ENCODE assay signal across 23 mouse cellular contexts in genomic region chr14:89571703-89572102, GRCm38 (mm10).
DNase-seq lines count a peak whose midpoint lies in the region; ATAC-seq lines count a peak whose summit lies in the region.
"Had no signal": no experiment of that assay in that cellular context is flagged by ENCODE, and none has a peak within 500 bp of the region (broad histone marks: within the 10 kb centered on the region; RNA-seq: fewer than 3 reads in every experiment).

No protein-coding gene starts in this region.

- WGBS in hindbrain, embryonic 11.5 days = 84% methylated on average over 1 of the region's 1 CpGs
- 63% methylated on average over 1 of the region's 1 CpGs for WGBS in hindbrain, embryonic 12.5 days
- WGBS in midbrain, embryonic 14.5 days = 68% methylated on average over 1 of the region's 1 CpGs
- 81% methylated on average over 1 of the region's 1 CpGs for WGBS in midbrain, embryonic 11.5 days
- WGBS in hindbrain, embryonic 16.5 days = 41% methylated on average over 1 of the region's 1 CpGs
- 15% methylated on average over 1 of the region's 1 CpGs for WGBS in neural tube, embryonic 15.5 days

- DNase-seq in hindbrain, embryonic 11.5 days (ENCODE audit: low spot score) = no peak
- DNase-seq in midbrain, embryonic 14.5 days = peak; percentile 33
- no peak for DNase-seq in midbrain, embryonic 11.5 days (ENCODE audit: low spot score, missing footprints)
- DNase-seq in right cerebral cortex, postnatal 4 days = no peak
- DNase-seq: adrenal gland, postnatal 14 days; cerebellum, adult 9-10 months; gastrocnemius, postnatal 25 days; heart, adult 2 months; heart, postnatal 14 days; kidney, adult 18-20 months; liver, embryonic 13.5 days; lung, adult 2 months; lung, postnatal 14 days; thymus, adult 2 months; thymus, postnatal 4 days had no signal

- H3K4me3 ChIP-seq in hindbrain, embryonic 11.5 days (ENCODE audit: low read depth, low read length) = no peak overlapping the region
- H3K4me3 ChIP-seq in hindbrain, embryonic 12.5 days = no peak overlapping the region
- H3K4me3 ChIP-seq in midbrain, embryonic 14.5 days (replicated peaks; ENCODE audit: low read depth, low read length) = no peak overlapping the region
- no peak overlapping the region for H3K4me3 ChIP-seq in midbrain, embryonic 11.5 days (ENCODE audit: low read depth, low read length)
- no peak overlapping the region for H3K4me3 ChIP-seq in hindbrain, embryonic 16.5 days (ENCODE audit: low read length)
- H3K4me3 ChIP-seq in neural tube, embryonic 15.5 days (replicated peaks) = no peak overlapping the region
- H3K4me3 ChIP-seq: embryonic facial prominence, embryonic 15.5 days; forebrain, embryonic 15.5 days; heart, adult 2 months; heart, embryonic 13.5 days; left cerebral cortex, adult 2 months; liver, embryonic 13.5 days had no signal

- no peak overlapping the region for H3K4me2 ChIP-seq in hindbrain, embryonic 11.5 days (replicated peaks; ENCODE audit: low read depth, low read length)
- H3K4me2 ChIP-seq in hindbrain, embryonic 12.5 days (replicated peaks) = no peak overlapping the region
- H3K4me2 ChIP-seq in midbrain, embryonic 14.5 days (ENCODE audit: low read length) = no peak overlapping the region
- H3K4me2 ChIP-seq in midbrain, embryonic 11.5 days = no peak overlapping the region
- H3K4me2 ChIP-seq in hindbrain, embryonic 16.5 days (ENCODE audit: low read length) = no peak overlapping the region
- no peak overlapping the region for H3K4me2 ChIP-seq in neural tube, embryonic 15.5 days
- H3K4me2 ChIP-seq: embryonic facial prominence, embryonic 15.5 days; forebrain, embryonic 15.5 days; heart, embryonic 13.5 days; liver, embryonic 13.5 days had no signal

- no peaks in the 10 kb centered on the region for H3K4me1 ChIP-seq in hindbrain, embryonic 11.5 days (replicated peaks; ENCODE audit: control insufficient read depth, insufficient read depth, low read length)
- H3K4me1 ChIP-seq in hindbrain, embryonic 12.5 days = no peaks in the 10 kb centered on the region
- H3K4me1 ChIP-seq in midbrain, embryonic 14.5 days (ENCODE audit: control insufficient read depth, insufficient read depth, low read length) = no peaks in the 10 kb centered on the region
- no peaks in the 10 kb centered on the region for H3K4me1 ChIP-seq in midbrain, embryonic 11.5 days (ENCODE audit: control insufficient read depth, insufficient read depth, low read length)
- H3K4me1 ChIP-seq in hindbrain, embryonic 16.5 days (ENCODE audit: control insufficient read depth, insufficient read depth, low read depth, low read length) = no peaks in the 10 kb centered on the region
- no peaks in the 10 kb centered on the region for H3K4me1 ChIP-seq in neural tube, embryonic 15.5 days
- H3K4me1 ChIP-seq: embryonic facial prominence, embryonic 15.5 days; forebrain, embryonic 15.5 days; heart, embryonic 13.5 days; liver, embryonic 13.5 days had no signal

- no peak overlapping the region for H3K9ac ChIP-seq in hindbrain, embryonic 11.5 days (ENCODE audit: low read depth, low read length)
- no peak overlapping the region for H3K9ac ChIP-seq in hindbrain, embryonic 12.5 days
- 0 out of 2 replicates have a peak overlapping the region, but pooled peaks have one; percentile 9 for H3K9ac ChIP-seq in midbrain, embryonic 14.5 days (replicated peaks; ENCODE audit: low read length)
- no peak overlapping the region for H3K9ac ChIP-seq in midbrain, embryonic 11.5 days (ENCODE audit: low read length)
- H3K9ac ChIP-seq in hindbrain, embryonic 16.5 days (ENCODE audit: low read depth, low read length) = no peak overlapping the region
- H3K9ac ChIP-seq in neural tube, embryonic 15.5 days (replicated peaks) = no peak overlapping the region
- H3K9ac ChIP-seq: embryonic facial prominence, embryonic 15.5 days; forebrain, embryonic 15.5 days; heart, embryonic 13.5 days; liver, embryonic 13.5 days had no signal

- H3K27me3 ChIP-seq in hindbrain, embryonic 11.5 days (ENCODE audit: control insufficient read depth, insufficient read depth, low read length) = no peaks in the 10 kb centered on the region
- H3K27me3 ChIP-seq in hindbrain, embryonic 12.5 days = no peaks in the 10 kb centered on the region
- H3K27me3 ChIP-seq in midbrain, embryonic 14.5 days (ENCODE audit: control insufficient read depth, insufficient read depth, low read length) = no peaks in the 10 kb centered on the region
- no peaks in the 10 kb centered on the region for H3K27me3 ChIP-seq in midbrain, embryonic 11.5 days (ENCODE audit: control insufficient read depth, insufficient read depth, low read length)
- H3K27me3 ChIP-seq in hindbrain, embryonic 16.5 days (replicated peaks; ENCODE audit: control insufficient read depth, insufficient read depth, low read length) = no peaks in the 10 kb centered on the region
- no peaks in the 10 kb centered on the region for H3K27me3 ChIP-seq in neural tube, embryonic 15.5 days (replicated peaks)
- H3K27me3 ChIP-seq: embryonic facial prominence, embryonic 15.5 days; forebrain, embryonic 15.5 days; heart, embryonic 13.5 days; liver, embryonic 13.5 days had no signal

- H3K36me3 ChIP-seq in hindbrain, embryonic 11.5 days (ENCODE audit: control insufficient read depth, insufficient read depth, low read length) = no peaks in the 10 kb centered on the region
- H3K36me3 ChIP-seq in hindbrain, embryonic 12.5 days = no peaks in the 10 kb centered on the region
- no peaks in the 10 kb centered on the region for H3K36me3 ChIP-seq in midbrain, embryonic 14.5 days (ENCODE audit: control insufficient read depth, insufficient read depth, low read length)
- H3K36me3 ChIP-seq in midbrain, embryonic 11.5 days (ENCODE audit: control insufficient read depth, insufficient read depth, low read length) = no peaks in the 10 kb centered on the region
- no peaks in the 10 kb centered on the region for H3K36me3 ChIP-seq in hindbrain, embryonic 16.5 days (ENCODE audit: control insufficient read depth, insufficient read depth, low read length)
- no peaks in the 10 kb centered on the region for H3K36me3 ChIP-seq in neural tube, embryonic 15.5 days
- H3K36me3 ChIP-seq: embryonic facial prominence, embryonic 15.5 days; forebrain, embryonic 15.5 days; heart, embryonic 13.5 days; liver, embryonic 13.5 days had no signal

- peak; percentile 22; the same call in 1 of the 2 replicates for ATAC-seq in hindbrain, embryonic 11.5 days (ENCODE audit: low FRiP score)
- no peak for ATAC-seq in hindbrain, embryonic 12.5 days (ENCODE audit: low FRiP score)
- no peak for ATAC-seq in midbrain, embryonic 14.5 days (ENCODE audit: low FRiP score, low TSS enrichment)
- ATAC-seq in midbrain, embryonic 11.5 days (ENCODE audit: low FRiP score) = no peak
- peak; percentile 86 for ATAC-seq in hindbrain, embryonic 16.5 days
- ATAC-seq in neural tube, embryonic 15.5 days (ENCODE audit: low FRiP score) = peak; percentile 55; the same call in 1 of the 2 replicates
- ATAC-seq: forebrain, embryonic 15.5 days had no signal

- no peaks in the 10 kb centered on the region for H3K9me3 ChIP-seq in hindbrain, embryonic 11.5 days (ENCODE audit: control insufficient read depth, low read length)
- no peaks in the 10 kb centered on the region for H3K9me3 ChIP-seq in hindbrain, embryonic 12.5 days (replicated peaks)
- H3K9me3 ChIP-seq in midbrain, embryonic 14.5 days (ENCODE audit: control insufficient read depth, low read length) = no peaks in the 10 kb centered on the region
- no peaks in the 10 kb centered on the region for H3K9me3 ChIP-seq in midbrain, embryonic 11.5 days (ENCODE audit: control insufficient read depth, low read length)
- no peaks in the 10 kb centered on the region for H3K9me3 ChIP-seq in hindbrain, embryonic 16.5 days (ENCODE audit: control insufficient read depth, low read length)
- H3K9me3 ChIP-seq in neural tube, embryonic 15.5 days (replicated peaks) = no peaks in the 10 kb centered on the region
- H3K9me3 ChIP-seq: embryonic facial prominence, embryonic 15.5 days; forebrain, embryonic 15.5 days; heart, embryonic 13.5 days; liver, embryonic 13.5 days had no signal

- H3K27ac ChIP-seq in hindbrain, embryonic 11.5 days (ENCODE audit: low read depth, low read length) = no peak overlapping the region
- no peak overlapping the region for H3K27ac ChIP-seq in hindbrain, embryonic 12.5 days
- H3K27ac ChIP-seq in midbrain, embryonic 14.5 days (replicated peaks; ENCODE audit: low read depth, low read length) = no peak overlapping the region
- H3K27ac ChIP-seq in midbrain, embryonic 11.5 days (ENCODE audit: low read depth, low read length) = no peak overlapping the region
- no peak overlapping the region for H3K27ac ChIP-seq in hindbrain, embryonic 16.5 days (ENCODE audit: low read depth, low read length)
- no peak overlapping the region for H3K27ac ChIP-seq in neural tube, embryonic 15.5 days (replicated peaks)
- H3K27ac ChIP-seq: embryonic facial prominence, embryonic 15.5 days; forebrain, embryonic 15.5 days; heart, adult 2 months; heart, embryonic 13.5 days; left cerebral cortex, adult 2 months; liver, embryonic 13.5 days; stomach, postnatal 0 days had no signal

Comparison
In these comparisons a context has a peak if more than half of its experiments do, and no peak if none do; other contexts are left out.
1. ATAC-seq: peak in hindbrain, embryonic 11.5 days (single experiment), hindbrain, embryonic 16.5 days (single experiment) and neural tube, embryonic 15.5 days (single experiment); none in hindbrain, embryonic 12.5 days (single experiment), midbrain, embryonic 14.5 days (single experiment) and midbrain, embryonic 11.5 days (single experiment).